In the genomic region with DNA sequence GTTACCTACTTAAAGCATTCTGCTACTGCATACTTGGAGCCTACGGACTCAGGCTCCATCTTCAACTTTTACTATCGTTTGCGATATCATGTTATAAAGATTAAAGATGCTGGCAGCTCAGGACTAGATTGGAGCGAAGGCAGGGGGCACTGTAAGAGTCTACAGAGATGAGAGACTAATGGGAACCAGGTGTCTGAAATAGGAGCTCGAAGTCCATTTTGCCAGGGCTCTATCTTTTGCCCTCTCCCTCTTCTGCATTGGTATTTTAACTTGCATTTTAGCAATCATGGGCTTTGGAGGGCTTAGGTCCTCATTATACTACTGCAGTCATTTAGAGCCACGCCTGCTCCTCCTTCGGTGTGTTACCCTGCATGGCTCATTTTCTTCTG, we compare ENCODE assay signal across 20 mouse cellular contexts.
DNase-seq lines count a peak whose midpoint lies in the region; ATAC-seq lines count a peak whose summit lies in the region.
"Had no signal": no experiment of that assay in that cellular context is flagged by ENCODE, and none has a peak within 500 bp of the region (broad histone marks: within the 10 kb centered on the region; RNA-seq: fewer than 3 reads in every experiment).

No protein-coding gene starts in this region.

- ATAC-seq in granulocyte monocyte progenitor cell, adult 5-6 weeks (replicated peaks; ENCODE audit: poor library complexity, severe bottlenecking), result no peak
- ATAC-seq: forebrain, postnatal 0 days; intestine, postnatal 0 days had no signal

- peaks cover 6% of the 10 kb centered on the region for H3K9me3 ChIP-seq in embryonic facial prominence, embryonic 10.5 days
- no peaks in the 10 kb centered on the region for H3K9me3 ChIP-seq in limb, embryonic 10.5 days (replicated peaks)
- H3K9me3 ChIP-seq: hindbrain, embryonic 12.5 days; liver, embryonic 15.5 days; neural tube, embryonic 15.5 days; stomach, embryonic 15.5 days had no signal

- peaks cover 27% of the 10 kb centered on the region for H3K4me1 ChIP-seq in embryonic facial prominence, embryonic 10.5 days
- peaks cover 28% of the 10 kb centered on the region for H3K4me1 ChIP-seq in limb, embryonic 10.5 days
- H3K4me1 ChIP-seq: hindbrain, embryonic 12.5 days; liver, embryonic 15.5 days; midbrain, embryonic 10.5 days; neural tube, embryonic 15.5 days; stomach, embryonic 15.5 days had no signal

- H3K4me3 ChIP-seq in embryonic facial prominence, embryonic 10.5 days, result 0 out of 2 replicates have a peak overlapping the region, but pooled peaks have one; percentile 5
- H3K4me3 ChIP-seq in limb, embryonic 10.5 days, result 0 out of 2 replicates have a peak overlapping the region, but pooled peaks have one; percentile 1
- H3K4me3 ChIP-seq: heart, adult 2 months; hindbrain, embryonic 12.5 days; liver, embryonic 15.5 days; midbrain, embryonic 10.5 days; neural tube, embryonic 15.5 days; stomach, embryonic 15.5 days had no signal

- no peaks in the 10 kb centered on the region for H3K27me3 ChIP-seq in embryonic facial prominence, embryonic 10.5 days (replicated peaks; ENCODE audit: low read depth, poor library complexity, severe bottlenecking)
- H3K27me3 ChIP-seq in limb, embryonic 10.5 days (ENCODE audit: low read depth, poor library complexity, severe bottlenecking), result no peaks in the 10 kb centered on the region
- H3K27me3 ChIP-seq: hindbrain, embryonic 12.5 days; liver, embryonic 15.5 days; neural tube, embryonic 15.5 days; stomach, embryonic 15.5 days had no signal

- peak; percentile 68 for DNase-seq in embryo, embryonic 10.5 days (ENCODE audit: low spot score)
- peak; percentile 59 for DNase-seq in embryonic facial prominence, embryonic 10.5 days (ENCODE audit: low spot score)
- no peak for DNase-seq in limb, embryonic 10.5 days (ENCODE audit: low spot score)
- peak; percentile 54 for DNase-seq in mesoderm, embryonic 11.5 days (ENCODE audit: low read depth, low spot score)
- no peak for DNase-seq in cerebellum, adult 18-20 months
- no peak for DNase-seq in adrenal gland, adult 8-10 months
- DNase-seq: cerebellum, adult 11 months; cerebellum, postnatal 14 days; forebrain, postnatal 0 days; heart, adult 2 months; right cerebral cortex, adult 18-20 months; thymus, postnatal 25 days had no signal

- 0 out of 2 replicates have a peak, but pooled peaks cover 4% of the 10 kb centered on the region for H3K36me3 ChIP-seq in embryonic facial prominence, embryonic 10.5 days (replicated peaks)
- H3K36me3 ChIP-seq in limb, embryonic 10.5 days, result peaks cover 3% of the 10 kb centered on the region; the same call in 1 of the 2 replicates
- H3K36me3 ChIP-seq: hindbrain, embryonic 12.5 days; liver, embryonic 15.5 days; midbrain, embryonic 10.5 days; neural tube, embryonic 15.5 days; stomach, embryonic 15.5 days had no signal

- WGBS in embryonic facial prominence, embryonic 10.5 days, result 48% methylated on average over 7 of the region's 7 CpGs
- 42% methylated on average over 7 of the region's 7 CpGs for WGBS in limb, embryonic 10.5 days

- peak overlapping the region; percentile 82 for H3K27ac ChIP-seq in embryonic facial prominence, embryonic 10.5 days (replicated peaks)
- peak overlapping the region; percentile 84 for H3K27ac ChIP-seq in limb, embryonic 10.5 days
- H3K27ac ChIP-seq: heart, adult 2 months; hindbrain, embryonic 12.5 days; liver, embryonic 15.5 days; macrophage; midbrain, embryonic 10.5 days; neural tube, embryonic 15.5 days; stomach, embryonic 15.5 days had no signal

Comparison
In these comparisons a context has a peak if more than half of its experiments do, and no peak if none do; other contexts are left out.
1. DNase-seq: peak in embryo, embryonic 10.5 days (single experiment), embryonic facial prominence, embryonic 10.5 days (single experiment) and mesoderm, embryonic 11.5 days (single experiment); none in limb, embryonic 10.5 days (single experiment), cerebellum, adult 18-20 months (0 of 2) and adrenal gland, adult 8-10 months (single experiment).